In genomic region chr1:172203566-172203965, GRCm38 (mm10) we compare ENCODE assay signal across 9 mouse cellular contexts. TPM values are rescaled to one million over a fixed set of nuclear protein-coding genes. Genes with fewer than 3 reads are reported as not detected.
DNase-seq lines count a peak whose midpoint lies in the region; ATAC-seq and TF ChIP-seq lines count a peak whose summit lies in the region.
"Had no signal": no experiment of that assay in that cellular context is flagged by ENCODE, and none has a peak within 500 bp of the region (broad histone marks: within the 10 kb centered on the region; RNA-seq: fewer than 3 reads in every experiment).

No protein-coding gene starts in this region.

- TF ChIP-seq POLR2A in olfactory bulb, adult 2 months (IDR thresholded peaks at IDR 0.05; ENCODE audit: insufficient read depth, low read depth, low read length), result no peak

- H3K4me3 ChIP-seq in neural tube, embryonic 11.5 days (ENCODE audit: low read depth, low read length), result peak overlapping the region; percentile 76; the same call in 1 of the 2 replicates
- H3K4me3 ChIP-seq in olfactory bulb, adult 2 months (ENCODE audit: insufficient read depth, low read depth, low read length), result peak overlapping the region; percentile 15; the same call in 1 of the 2 replicates
- H3K4me3 ChIP-seq: liver, embryonic 13.5 days had no signal

- no peak for ATAC-seq in neural tube, embryonic 11.5 days (ENCODE audit: insufficient read depth, low FRiP score, low TSS enrichment)
- no peak for ATAC-seq in granulocyte monocyte progenitor cell, adult 5-6 weeks (replicated peaks; ENCODE audit: poor library complexity, severe bottlenecking)

- peak overlapping the region; percentile 88 for H3K27ac ChIP-seq in neural tube, embryonic 11.5 days (ENCODE audit: low read depth, low read length)
- H3K27ac ChIP-seq in olfactory bulb, adult 2 months (ENCODE audit: insufficient read depth, low read depth, low read length), result peak overlapping the region; percentile 95

- H3K4me2 ChIP-seq in neural tube, embryonic 11.5 days (ENCODE audit: low read depth), result peak overlapping the region; percentile 68
- H3K4me2 ChIP-seq: liver, embryonic 13.5 days had no signal

- no peaks in the 10 kb centered on the region for H3K27me3 ChIP-seq in neural tube, embryonic 11.5 days (ENCODE audit: control insufficient read depth, insufficient read depth, low read length)

- H3K9me3 ChIP-seq in neural tube, embryonic 11.5 days (ENCODE audit: control insufficient read depth, low read length), result no peaks in the 10 kb centered on the region
- H3K9me3 ChIP-seq: liver, embryonic 13.5 days had no signal

- WGBS in neural tube, embryonic 11.5 days, result 5% methylated on average over 4 of the region's 4 CpGs
- WGBS in olfactory bulb, adult 2 months, result 18% methylated on average over 4 of the region's 4 CpGs

- TF ChIP-seq CTCF in olfactory bulb, adult 2 months (IDR thresholded peaks at IDR 0.05; ENCODE audit: insufficient read depth, low read depth, low read length), result no peak

- DNase-seq in neural tube, embryonic 11.5 days (ENCODE audit: low spot score), result peak; percentile 39
- no peak for DNase-seq in neural tube, embryonic 10.5 days (ENCODE audit: extremely low spot score, low spot score)
- DNase-seq in heart, adult 8-10 months (ENCODE audit: low spot score), result peak; percentile 67
- DNase-seq in kidney, postnatal 36 days, result peak; percentile 42 to 51
- no peak for DNase-seq in layer of hippocampus, postnatal 10 days (ENCODE audit: low spot score in 2 of 2)
- DNase-seq in thymus, postnatal 10 days (ENCODE audit: low spot score in 2 of 2), result no peak
- DNase-seq: liver, embryonic 13.5 days had no signal

- peaks cover 48% of the 10 kb centered on the region for H3K4me1 ChIP-seq in neural tube, embryonic 11.5 days (ENCODE audit: control insufficient read depth, insufficient read depth, low read length)
- peaks cover 57% of the 10 kb centered on the region for H3K4me1 ChIP-seq in olfactory bulb, adult 2 months (ENCODE audit: control insufficient read depth, insufficient read depth, low read length)

- H3K36me3 ChIP-seq in neural tube, embryonic 11.5 days (ENCODE audit: control insufficient read depth, insufficient read depth, low read length), result peaks cover 4% of the 10 kb centered on the region; the same call in 1 of the 2 replicates

- peak overlapping the region; percentile 46 for H3K9ac ChIP-seq in neural tube, embryonic 11.5 days (ENCODE audit: low read length)
- H3K9ac ChIP-seq: liver, embryonic 13.5 days had no signal

RNA-seq across cellular contexts. Expression of gene Pea15a, which starts 3.0 kb away (rescaled TPM):
- polyA plus RNA-seq in neural tube, embryonic 11.5 days (2014; fragmentation: Nextera tagmentation; extraction: Ambion mirVana), result 249 and 272 TPM in 2 replicates
- 10 to 100 TPM; 41.7 to 74.1 (median 60.0) TPM for total RNA-seq in heart, adult 8-10 months (2022)
- polyA plus RNA-seq in olfactory bulb, adult 2 months (2012; ENCODE audit: insufficient read depth, insufficient read length, low replicate concordance, missing spikeins), result 189 TPM in 1 of 2 replicates, not detected in the other
- total RNA-seq in granulocyte monocyte progenitor cell, adult 5-6 weeks (2014; fragmentation: Nextera tagmentation), result 3.5 and 6.0 TPM in 2 replicates
- total RNA-seq in granulocyte monocyte progenitor cell, adult 5-6 weeks (2017), result 1.2 and 1.7 TPM in 2 replicates
- total RNA-seq in layer of hippocampus, postnatal 10 days (2021), result 100 to 1,000 TPM; 351 to 392 TPM

RNA-seq across cellular contexts. Expression of gene Casq1, which starts 16.1 kb away (rescaled TPM):
- polyA plus RNA-seq in neural tube, embryonic 11.5 days (2014; fragmentation: Nextera tagmentation; extraction: Ambion mirVana), result 2.2 and 2.5 TPM in 2 replicates
- 1 to 10 TPM; 2.5 to 6.9 (median 3.7) TPM for total RNA-seq in heart, adult 8-10 months (2022)
- not detected in 2 replicates for polyA plus RNA-seq in olfactory bulb, adult 2 months (2012; ENCODE audit: insufficient read depth, insufficient read length, low replicate concordance, missing spikeins)
- total RNA-seq in granulocyte monocyte progenitor cell, adult 5-6 weeks (2014; fragmentation: Nextera tagmentation), result not detected in 2 replicates
- total RNA-seq in granulocyte monocyte progenitor cell, adult 5-6 weeks (2017), result not detected in 2 replicates
- total RNA-seq in layer of hippocampus, postnatal 10 days (2021), result 1 to 10 TPM; 1.2 to 1.6 TPM

RNA-seq across cellular contexts. Expression of gene Atp1a4, which starts 54.6 kb away (rescaled TPM):
- polyA plus RNA-seq in neural tube, embryonic 11.5 days (2014; fragmentation: Nextera tagmentation; extraction: Ambion mirVana), result not detected in 2 replicates
- not detected for total RNA-seq in heart, adult 8-10 months (2022)
- polyA plus RNA-seq in olfactory bulb, adult 2 months (2012; ENCODE audit: insufficient read depth, insufficient read length, low replicate concordance, missing spikeins), result not detected in 2 replicates
- total RNA-seq in granulocyte monocyte progenitor cell, adult 5-6 weeks (2014; fragmentation: Nextera tagmentation), result not detected in 2 replicates
- total RNA-seq in granulocyte monocyte progenitor cell, adult 5-6 weeks (2017), result not detected in 2 replicates
- total RNA-seq in layer of hippocampus, postnatal 10 days (2021), result not detected
- polyA plus RNA-seq: liver, embryonic 13.5 days had no signal

RNA-seq across cellular contexts. Expression of gene Dcaf8, which starts 55.7 kb away (rescaled TPM):
- polyA plus RNA-seq in neural tube, embryonic 11.5 days (2014; fragmentation: Nextera tagmentation; extraction: Ambion mirVana), result 105 and 113 TPM in 2 replicates
- total RNA-seq in heart, adult 8-10 months (2022), result 100 to 1,000 TPM; 120 to 132 (median 125) TPM
- polyA plus RNA-seq in olfactory bulb, adult 2 months (2012; ENCODE audit: insufficient read depth, insufficient read length, low replicate concordance, missing spikeins), result 96.2 TPM in 1 of 2 replicates, not detected in the other
- 68.0 and 76.2 TPM in 2 replicates for total RNA-seq in granulocyte monocyte progenitor cell, adult 5-6 weeks (2014; fragmentation: Nextera tagmentation)
- 107 and 114 TPM in 2 replicates for total RNA-seq in granulocyte monocyte progenitor cell, adult 5-6 weeks (2017)
- 10 to 100 TPM; 85.4 to 90.5 TPM for total RNA-seq in layer of hippocampus, postnatal 10 days (2021)

RNA-seq across cellular contexts. Expression of gene Igsf8, which starts 57.9 kb away (rescaled TPM):
- 121 and 142 TPM in 2 replicates for polyA plus RNA-seq in neural tube, embryonic 11.5 days (2014; fragmentation: Nextera tagmentation; extraction: Ambion mirVana)
- 10 to 100 TPM in 3 of 4 experiments, 1 to 10 TPM in 1; 9.8 to 12.2 (median 11.5) TPM for total RNA-seq in heart, adult 8-10 months (2022)
- not detected in 2 replicates for polyA plus RNA-seq in olfactory bulb, adult 2 months (2012; ENCODE audit: insufficient read depth, insufficient read length, low replicate concordance, missing spikeins)
- total RNA-seq in granulocyte monocyte progenitor cell, adult 5-6 weeks (2014; fragmentation: Nextera tagmentation), result 53.7 and 58.4 TPM in 2 replicates
- 24.8 and 25.0 TPM in 2 replicates for total RNA-seq in granulocyte monocyte progenitor cell, adult 5-6 weeks (2017)
- total RNA-seq in layer of hippocampus, postnatal 10 days (2021), result 100 to 1,000 TPM; 178 to 204 TPM

Comparison
In these comparisons a context has a peak if more than half of its experiments do, and no peak if none do; other contexts are left out.
1. DNase-seq: peak in neural tube, embryonic 11.5 days (single experiment), heart, adult 8-10 months (single experiment) and kidney, postnatal 36 days (2 of 2); none in neural tube, embryonic 10.5 days (single experiment), layer of hippocampus, postnatal 10 days (0 of 2) and thymus, postnatal 10 days (0 of 2).
2. RNA of gene Pea15a, which starts 3.0 kb away (total RNA-seq): 351 to 392 TPM in layer of hippocampus, postnatal 10 days and 41.7 to 74.1 TPM in heart, adult 8-10 months; 1.2 to 6.0 TPM in granulocyte monocyte progenitor cell, adult 5-6 weeks; every median in the first group is over 4 times any median in the second.